Mouse (Mus musculus) liver, postnatal 0 days (tissue): Measurements from ENCODE around the gene Atg5.

Experiments used
- CTCF ChIP-seq: sonication (generic); IDR thresholded peaks from 2 replicates; pipeline ENCODE4 v1.5.1; 2016; ENCODE audit warnings: antibody characterized with exemption, low read depth
- EP300 ChIP-seq: IDR thresholded peaks from 2 replicates; pipeline ENCODE4 v1.6.1; 2016; ENCODE audit warnings: antibody characterized with exemption, low read depth, mild to moderate bottlenecking

- TF ChIP-seq CTCF (no peak), EP300 (no peak)
Measured at GRCm38 (mm10) chr10:44348474-44349415, 80.6 kb downstream of the Atg5 start.
